Mouse (Mus musculus) right cerebral cortex, postnatal 10 days (tissue): ENCODE results near the gene Syde2.
A peak's percentile ranks its signal among the peaks of the same experiment; 100 is the strongest.
"Not testable (repeated sequence)": the region's sequence is repeated elsewhere in the genome, so short reads cannot be mapped to it uniquely, and the experiment has no call there.

Source experiments
- DNase-seq, 2 experiments: peaks; one replicate each; pipeline ENCODE4 v3.0.0; 2021; ENCODE audit warnings: low spot score in 2 of 2

Syde2 gene

DNA sequence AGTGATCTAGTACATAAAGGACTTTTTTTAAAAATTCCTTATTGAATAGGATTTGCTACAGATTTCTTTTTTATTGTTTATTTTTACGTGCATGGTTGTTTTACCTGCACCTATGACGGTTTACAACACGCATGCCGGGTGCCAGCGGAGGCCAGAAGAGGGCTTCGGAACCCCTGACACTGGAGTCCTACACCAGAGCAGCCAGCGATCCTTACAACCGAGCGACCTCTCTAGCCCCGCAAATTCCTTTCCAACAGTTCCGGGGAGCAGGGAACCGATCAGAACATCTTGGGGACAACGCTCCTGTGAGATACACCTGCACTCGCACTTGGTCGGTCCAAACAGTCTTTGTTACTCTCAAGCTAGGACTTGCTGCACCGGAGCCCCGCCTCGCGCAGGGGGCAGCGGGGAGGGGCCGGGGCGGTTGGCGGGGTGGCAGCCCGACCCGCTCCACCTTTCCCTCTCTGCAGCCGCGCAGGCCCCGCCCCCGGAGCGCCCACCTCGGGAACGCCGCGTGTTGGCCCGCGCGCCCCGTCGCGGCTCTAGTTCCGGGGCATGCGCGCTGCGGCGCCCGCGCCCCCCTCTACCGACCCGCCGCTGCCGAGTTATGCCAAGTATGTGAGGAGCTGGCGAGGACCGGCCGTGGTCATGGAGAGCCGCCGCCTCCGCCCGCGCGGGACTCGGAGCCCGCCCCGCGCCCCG lies at the start of gene Syde2:
Syde2 (plus strand) TSS at position 603 of the 702 bp plus-strand sequence.
- DNase-seq, result peak; percentile 75 to 76

DNA sequence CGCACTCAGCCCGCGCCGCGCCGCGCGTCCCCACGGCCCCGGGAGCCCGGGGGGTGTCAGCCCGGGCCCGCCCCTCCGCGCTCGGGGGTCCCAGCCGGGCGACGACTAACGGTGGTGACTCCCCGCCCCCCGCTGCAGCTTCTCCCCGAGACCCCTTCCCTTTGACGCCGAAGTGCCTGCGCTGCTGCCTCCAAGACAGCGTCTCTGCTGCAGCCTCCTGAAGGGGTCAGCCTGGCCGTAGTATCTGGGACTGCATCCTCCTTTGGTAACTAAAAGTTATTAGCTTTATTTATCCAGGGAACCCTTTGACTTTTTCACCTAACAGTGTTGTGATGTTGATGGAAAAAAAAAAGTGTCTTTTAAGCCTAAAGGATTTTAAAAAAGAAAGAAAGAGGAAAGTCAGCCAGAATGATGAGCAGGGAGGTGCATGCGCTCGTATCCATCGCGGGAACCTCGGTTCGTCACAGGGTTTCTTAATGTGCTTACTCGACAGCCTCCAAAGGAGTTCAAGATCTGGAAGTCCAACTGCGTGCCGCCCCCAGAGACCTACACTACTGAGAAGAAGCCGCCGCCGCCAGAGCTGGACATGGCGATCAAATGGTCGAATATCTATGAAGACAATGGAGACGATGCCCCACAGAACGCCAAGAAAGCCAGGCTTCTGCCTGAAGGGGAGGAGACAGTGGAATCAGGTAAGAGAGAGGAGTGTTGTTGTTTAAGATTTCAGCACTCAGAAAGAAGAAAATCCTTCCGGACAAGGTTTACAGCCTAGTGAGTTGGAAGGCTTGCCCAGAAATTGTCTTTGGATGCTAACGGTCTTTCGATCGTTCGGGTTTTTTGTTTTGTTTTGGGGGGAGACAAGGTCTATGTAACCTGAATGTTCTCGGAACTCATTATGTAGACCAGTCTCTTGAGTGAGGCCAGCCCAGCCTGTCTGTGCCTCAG lies 49.0 kb upstream of the Syde2 start:
- DNase-seq, result peak in 1 of 2 experiments; percentile 35

DNA sequence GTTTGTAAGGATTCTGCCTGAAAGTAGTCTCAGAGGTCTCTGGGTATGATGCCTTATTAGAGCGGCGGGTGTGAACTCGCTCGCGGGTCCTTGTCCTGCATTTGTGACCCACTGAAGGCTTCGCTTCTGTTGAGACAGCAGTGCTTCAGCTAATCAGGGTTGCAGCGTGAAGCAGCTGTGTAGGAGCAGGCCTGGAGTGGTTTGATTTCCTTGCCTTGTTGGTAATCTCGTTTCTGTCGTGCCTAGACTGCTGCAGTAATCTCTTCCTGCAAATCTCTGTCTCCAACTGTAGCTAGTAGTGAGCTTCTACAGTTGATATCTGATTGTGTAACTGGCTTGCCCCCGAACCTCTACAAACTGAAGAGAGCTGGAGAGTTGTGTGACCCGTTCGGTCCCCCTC lies 48.3 kb upstream of the Syde2 start:
- no peak for DNase-seq

DNA sequence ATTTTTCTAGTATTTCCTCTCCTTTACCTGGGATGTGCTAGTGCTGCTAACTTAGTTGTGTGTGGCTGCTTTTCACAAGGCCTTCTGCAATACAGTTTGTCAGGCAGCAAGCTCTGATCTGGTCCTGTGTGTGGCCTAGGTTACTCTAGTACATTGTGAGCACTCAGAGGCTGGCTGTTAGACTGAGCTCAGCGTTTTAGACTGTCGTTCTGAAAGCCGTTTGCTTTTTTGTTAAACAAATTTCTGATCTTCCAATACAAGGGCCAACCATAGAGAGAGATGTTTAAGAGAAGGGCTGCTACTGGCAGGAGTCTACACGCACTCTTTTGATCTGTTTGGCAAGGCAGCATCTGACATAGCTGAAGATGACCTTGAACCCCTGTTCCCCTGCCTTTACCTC lies 47.7 kb upstream of the Syde2 start:
- DNase-seq, result no peak

DNA sequence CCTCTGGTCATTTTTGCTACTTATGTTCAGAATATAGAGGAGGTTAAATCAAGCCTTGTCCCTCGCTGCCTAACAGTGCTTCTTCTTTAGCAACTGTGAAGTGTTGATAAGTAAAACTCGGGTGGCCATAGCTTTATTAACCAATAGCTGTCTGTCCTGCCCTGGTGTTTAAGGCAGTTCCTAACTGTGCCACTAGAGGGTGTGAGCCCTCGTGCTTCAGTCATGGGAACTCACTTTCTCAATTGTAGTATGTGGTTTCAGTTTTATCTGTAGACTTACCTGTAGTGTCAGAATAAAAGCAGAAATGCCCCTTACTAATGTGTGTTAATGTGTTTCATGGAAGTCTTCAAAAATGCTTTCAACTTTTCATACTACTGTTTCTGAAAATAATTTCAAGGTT lies 45.7 kb upstream of the Syde2 start:
- peak; percentile 62 to 72 for DNase-seq

DNA sequence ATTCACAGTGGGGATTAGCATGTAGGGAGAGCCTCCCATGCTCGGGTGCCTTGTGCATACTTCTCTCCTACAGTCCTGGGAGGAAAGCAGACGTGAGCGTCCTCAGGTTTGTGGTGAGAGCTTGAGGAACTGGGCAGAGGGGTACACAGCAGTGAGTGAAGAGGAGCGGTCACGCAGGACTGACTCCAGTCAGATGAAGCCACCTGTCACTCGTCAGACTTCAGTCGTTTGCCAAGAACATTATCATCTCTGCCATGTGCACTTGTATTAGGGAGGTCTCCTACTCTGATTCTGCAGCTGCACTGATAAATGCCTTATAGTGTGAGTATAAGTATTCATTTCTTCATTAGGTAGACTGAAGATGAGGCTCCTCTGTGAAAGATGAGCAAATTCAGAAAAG lies 43.3 kb upstream of the Syde2 start:
- DNase-seq, result no peak

DNA sequence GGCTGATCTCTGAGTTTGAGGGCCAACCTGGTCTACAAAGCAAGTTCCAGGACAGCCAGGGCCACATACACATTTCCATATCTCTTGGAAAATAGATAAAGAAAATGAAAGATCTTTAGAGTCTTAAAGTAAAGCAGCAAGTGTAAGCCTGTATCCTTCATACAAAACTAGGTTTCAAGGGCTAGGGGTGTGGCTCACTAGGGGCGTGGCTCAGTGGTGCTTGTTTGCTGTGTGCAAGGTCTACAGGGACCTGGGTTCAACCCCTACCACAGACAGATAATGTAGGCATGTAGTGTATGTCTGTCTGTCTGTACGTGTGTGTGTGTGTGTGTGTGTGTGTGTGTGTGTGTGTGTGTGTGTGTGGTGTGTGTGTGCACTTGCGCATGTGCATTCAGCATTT lies 41.8 kb upstream of the Syde2 start:
- DNase-seq, result no peak

DNA sequence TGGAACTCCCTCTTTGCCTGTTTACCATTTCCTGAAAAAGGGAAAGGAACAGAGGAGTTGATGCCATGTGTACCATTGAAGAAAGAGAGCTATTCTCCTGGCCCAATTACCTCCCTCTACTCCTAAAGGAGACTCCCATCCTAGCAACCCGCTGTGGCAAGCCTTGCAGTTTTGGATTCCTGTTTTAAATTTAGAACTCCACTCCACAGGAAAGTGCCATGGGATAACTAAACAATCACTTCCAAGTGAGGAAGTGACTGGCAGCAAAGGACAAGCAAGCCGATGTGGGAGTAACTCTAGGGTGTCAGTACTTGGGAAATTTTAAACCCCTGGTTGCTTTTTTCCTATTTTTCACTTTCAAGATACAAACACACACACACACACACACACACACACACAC lies 41.0 kb upstream of the Syde2 start:
- DNase-seq, result no peak

DNA sequence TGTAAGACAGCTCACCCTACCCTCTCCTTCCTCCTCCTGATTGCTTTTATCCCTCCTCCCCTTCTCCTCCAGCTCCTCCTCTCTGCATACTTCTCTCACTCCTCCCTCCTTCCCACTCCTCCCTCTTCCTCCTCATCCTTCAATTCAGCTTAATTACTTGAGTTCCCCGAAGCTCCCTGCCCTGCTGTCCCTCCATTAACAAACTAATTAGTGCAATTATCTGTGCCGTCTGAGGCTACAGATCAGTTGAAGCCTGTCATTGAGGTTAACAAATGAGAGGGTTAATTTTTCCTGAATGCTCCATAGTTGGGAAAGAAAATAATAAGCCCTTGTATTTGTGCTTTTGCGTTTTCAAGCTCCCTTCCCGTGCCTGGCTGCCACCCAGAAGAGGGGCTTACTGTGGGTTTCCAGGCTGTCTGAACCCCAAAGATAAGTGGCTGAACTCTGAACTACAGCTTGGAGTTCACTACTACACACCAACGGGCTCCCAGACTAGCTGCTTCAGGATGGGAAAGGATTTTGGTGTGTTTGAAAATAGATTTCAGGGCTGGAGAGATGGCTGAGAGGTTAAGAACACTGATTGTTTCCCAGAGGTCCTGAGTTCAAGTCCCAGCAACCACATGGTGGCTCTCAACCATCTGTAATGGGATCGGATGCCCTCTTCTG lies 40.0 kb upstream of the Syde2 start:
- DNase-seq, result no peak

DNA sequence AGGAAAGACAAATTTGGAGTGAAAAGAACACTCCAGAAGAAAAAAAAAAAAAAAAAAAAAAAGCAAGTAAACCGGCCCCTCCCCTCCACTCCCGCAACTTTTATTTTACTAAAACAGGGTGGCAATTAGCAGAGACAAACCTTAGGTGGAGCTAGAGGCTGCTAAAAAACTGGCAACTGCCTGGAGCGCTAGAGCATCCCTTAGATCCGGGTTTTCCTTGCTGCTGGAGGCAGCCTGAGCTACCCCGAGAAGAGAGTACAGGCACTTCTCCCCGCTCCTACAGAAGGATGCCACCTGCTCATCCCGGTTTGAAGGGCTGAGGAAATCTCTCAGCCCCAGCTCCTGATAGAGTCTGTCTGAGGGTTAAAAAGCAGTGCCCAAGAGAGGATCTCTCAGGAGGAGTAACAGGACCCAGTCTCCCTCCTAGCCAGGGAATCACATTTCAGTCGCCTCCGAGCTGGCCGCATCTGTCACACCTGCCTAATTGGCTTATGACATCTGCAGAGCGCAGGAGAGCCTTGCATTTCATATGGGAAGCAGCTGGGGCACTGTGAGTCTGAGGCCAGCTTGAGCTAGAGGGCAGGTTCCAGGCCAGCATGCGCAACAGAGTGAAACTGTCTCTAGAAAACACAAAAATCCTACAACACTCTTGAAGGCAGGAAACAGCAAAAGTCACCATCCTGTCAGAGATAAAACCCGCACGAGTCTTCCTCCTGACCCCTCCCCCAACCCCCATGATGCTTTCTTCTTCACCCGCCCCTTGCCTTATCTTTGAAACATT lies 37.4 kb upstream of the Syde2 start:
- DNase-seq, result peak; percentile 74 to 75

DNA sequence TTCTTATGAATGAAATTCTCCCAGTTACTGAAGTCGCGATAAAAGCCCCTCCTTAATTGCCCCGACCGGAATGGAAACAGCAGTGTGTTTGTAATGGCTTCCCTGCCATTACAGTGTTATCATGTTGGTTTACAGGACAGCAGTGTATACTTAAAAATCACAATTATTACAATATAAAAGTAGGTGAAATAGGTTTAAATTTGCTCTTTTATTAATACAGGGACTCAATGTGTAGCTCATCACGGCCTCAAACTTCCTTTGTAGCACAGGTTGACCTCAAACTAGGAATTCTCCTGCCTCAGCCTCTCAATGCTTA lies 36.9 kb upstream of the Syde2 start:
- DNase-seq, result no peak

DNA sequence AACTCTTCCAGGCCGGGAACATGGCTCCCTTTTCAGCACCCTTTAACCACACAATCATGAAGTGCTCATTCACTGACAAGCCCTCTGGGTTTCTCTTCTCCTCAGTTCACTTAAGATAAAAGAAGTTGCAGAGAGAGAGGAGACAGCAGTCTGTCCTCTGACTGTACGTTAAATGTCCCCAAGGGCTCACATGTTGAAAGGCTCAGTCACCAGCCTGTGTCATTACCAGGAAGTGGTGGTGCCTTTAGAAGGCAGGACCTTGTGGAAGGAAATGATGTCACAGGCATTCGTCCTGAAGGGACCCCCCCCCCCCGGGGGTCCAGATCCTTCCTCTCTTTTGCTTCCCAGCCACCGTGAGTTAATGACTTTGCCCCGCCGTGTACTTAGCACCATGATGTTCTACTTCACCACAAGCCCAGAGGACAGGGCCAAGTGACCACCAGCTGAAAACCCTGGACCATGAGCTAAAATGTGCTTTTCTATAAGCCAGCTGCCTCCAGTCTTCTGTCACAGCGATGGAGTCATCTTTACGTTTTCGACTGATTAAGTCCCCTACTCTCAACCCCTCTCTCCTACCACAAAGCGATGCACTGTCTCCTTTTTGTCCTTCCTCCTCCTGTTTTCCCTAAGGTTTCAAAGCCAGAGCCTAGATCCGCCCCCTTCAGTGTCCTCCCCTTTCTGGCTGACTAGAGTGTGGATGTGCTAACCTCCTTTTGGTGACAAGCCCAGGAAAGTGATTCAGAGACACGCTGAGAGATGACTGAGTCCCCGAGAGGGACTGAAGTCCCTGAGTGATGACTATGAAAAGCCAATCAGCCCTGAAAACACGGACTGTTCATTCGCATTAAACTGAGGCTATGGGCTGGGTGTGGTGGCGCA lies 36.1 kb upstream of the Syde2 start:
- no peak for DNase-seq

DNA sequence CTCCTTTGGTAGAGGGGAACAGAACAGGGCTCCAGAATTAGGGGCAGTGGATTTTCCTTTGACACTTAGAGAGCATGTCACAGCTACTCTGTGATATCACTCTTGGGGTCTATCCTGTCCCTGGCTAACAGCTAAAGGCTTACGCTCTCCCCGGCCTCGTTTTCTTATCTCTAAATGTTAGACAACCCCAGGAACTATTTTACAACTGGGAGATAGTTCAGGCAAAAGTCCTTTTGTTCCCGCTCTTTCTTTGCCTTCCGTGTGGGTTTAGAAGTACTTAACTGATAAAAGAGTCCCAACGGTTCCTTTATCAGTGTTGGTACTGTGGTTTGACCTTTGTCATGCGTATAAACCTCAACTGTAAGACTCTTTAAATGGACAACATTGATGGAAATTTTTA lies 34.7 kb upstream of the Syde2 start:
- no peak for DNase-seq

DNA sequence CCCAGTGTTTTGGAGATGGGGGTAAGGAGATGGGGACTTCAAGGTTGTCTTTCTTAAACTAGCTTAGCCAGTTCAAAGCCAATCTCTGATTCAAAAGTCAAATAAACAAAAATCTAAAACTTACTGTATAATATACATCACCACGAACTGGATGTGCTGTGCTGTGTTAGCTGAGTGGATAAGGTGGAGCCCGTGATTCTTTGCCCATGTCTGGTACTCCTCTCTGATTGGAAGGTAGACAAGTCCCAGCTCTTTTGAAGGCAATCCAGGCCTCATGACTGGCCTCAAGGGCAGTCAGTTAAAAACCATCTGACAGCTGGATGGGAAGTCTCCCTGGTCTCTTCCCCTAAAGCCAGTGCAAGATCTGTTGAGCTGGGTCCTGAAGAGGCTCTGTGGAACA lies 34.3 kb upstream of the Syde2 start:
- DNase-seq, result no peak

DNA sequence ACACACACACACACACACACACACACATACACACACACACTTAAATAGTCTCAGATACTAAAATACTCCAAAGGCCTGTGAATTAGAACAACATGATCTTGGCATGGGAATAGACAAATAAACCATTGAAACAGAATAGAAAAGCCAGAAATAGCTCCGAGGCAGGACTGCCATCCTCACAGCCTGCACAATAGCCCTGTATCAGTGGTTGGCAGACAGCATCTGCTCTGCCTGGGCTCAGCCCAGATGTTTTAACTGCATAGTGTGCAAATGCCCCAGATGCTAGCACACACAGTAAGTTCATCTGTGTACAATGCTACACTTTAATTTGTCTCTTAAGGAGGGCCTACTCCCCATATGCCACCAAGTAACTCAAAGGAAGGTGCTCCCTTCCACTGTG lies 27.8 kb upstream of the Syde2 start:
- DNase-seq, result no peak

DNA sequence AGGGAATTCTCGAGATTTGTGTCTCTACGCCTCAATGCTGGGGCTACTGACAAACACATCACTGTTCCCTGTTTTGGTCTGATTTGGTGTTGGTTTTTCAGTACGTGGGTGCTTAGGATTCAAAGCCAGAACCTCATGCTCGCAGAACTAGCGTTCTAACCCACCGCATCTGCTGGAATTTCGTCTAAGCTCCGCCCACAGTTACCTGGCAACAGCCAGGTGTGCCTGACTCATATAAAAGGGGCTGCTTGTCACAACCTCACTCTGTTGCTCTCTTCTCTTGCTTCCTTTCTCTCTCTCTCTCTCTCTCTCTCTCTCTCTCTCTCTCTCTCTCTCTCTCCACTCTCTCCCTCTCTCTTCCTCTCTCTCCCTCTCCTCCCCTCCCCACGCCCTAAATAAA lies 25.3 kb upstream of the Syde2 start:
- DNase-seq, result no peak

DNA sequence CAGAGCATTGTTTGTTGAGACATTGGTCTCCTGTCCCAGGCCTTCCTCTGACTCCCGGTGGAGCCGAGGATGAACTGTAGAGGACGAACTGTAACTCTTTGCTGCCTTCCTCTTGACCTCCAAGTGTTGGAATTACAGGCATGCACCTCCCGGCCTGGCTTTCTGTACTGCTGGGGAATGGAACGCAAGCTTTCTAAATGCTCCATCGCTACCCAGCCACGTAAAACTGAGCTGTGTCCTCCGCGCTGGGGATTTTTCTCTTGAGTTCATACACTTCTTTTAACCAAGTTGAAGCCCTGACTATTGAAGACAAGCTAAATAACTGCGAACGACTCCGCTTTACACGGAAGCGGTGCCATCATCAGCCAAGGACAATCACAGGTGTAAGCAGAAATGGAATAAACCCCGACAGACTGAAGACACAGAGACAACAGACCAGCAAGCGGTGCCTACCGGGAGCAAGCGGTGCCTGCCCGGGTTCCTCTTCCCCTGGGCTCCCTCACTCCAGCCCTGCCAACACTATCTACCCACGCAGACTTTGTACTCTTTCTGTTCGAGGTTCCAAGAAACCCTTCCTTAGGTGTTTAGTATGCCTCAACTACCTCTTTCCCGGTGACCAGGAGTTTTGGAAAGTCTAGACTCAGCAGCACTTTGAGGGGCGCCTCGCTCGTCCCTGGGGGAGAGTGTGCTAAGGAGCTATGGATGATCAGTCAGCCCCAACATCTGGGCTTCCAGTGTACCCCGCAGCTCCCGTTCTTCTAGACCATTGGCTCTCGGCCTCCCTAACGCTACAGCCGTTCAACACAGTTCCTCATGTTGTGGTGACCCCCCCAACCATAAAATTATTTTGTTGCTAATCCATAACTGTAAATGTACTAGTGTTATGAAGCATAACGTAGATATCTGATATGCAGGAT lies 24.3 kb upstream of the Syde2 start:
- DNase-seq, result no peak

DNA sequence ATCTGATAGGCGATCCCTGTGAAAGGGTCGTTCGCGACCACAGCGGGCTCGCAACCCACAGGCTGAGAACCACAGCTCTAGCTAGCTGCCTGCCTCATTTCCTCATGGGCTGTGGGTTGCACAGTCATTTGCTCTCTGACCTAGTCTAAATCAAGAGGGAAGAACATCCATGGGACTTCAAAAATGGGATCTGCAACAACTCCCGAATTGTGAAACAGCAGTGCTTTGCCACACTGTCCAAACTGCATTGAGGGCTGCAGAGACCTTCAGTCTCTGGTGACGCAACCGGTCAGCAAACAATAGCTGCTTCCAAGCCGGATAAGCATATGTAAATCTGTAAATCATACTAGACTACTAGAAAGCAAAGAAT lies 23.7 kb upstream of the Syde2 start:
- DNase-seq, result no peak

DNA sequence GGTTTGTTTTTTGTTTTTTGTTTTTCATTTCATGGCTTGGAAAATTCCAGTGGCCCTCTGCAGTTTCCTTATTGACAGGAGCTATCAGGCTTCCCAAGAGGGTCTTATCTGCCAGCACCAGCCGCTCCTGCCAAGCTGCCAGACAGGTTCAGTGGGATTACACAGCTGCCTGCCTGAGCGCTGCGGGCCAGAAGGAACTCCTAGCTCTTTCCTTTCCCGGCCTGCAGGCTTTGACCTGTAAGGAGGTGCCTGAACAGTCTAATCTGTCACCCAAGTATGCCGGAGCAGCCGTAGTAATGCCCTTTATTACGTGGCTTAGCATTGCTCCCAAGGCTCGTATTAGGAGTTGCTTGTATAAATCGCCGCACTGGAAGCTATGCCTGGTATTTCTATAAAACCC lies 23.2 kb upstream of the Syde2 start:
- DNase-seq, result no peak

DNA sequence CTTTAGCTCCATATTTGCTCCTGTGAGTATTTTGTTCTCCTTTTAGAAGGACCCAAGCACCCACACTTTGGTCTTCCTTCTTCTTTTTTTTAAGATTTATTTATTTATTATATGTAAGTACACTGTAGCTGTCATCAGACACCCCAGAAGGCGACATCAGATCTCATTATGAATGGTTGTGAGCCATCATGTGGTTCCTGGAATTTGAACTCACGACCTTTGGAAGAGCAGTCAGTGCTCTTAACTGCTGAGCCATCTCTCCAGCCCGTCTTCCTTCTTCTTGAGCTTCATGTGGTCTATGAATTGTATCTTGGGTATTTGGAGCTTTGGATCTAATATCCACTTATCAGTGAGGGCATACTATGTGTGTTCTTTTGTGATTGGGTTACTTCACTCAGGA lies 22.1 kb upstream of the Syde2 start:
- not testable (repeated sequence) for DNase-seq
